Mouse (Mus musculus): Measurements from ENCODE around the gene Il13. TPM values are rescaled to one million over a fixed set of nuclear protein-coding genes. Genes with fewer than 3 reads are reported as not detected.

Il13 gene
- total RNA-seq (2012; rRNA removed) (1.8 and 2.8 TPM in 2 replicates), total RNA-seq (2014; rRNA removed) (3.4 and 4.8 TPM in 2 replicates), polyA plus RNA-seq (2012; ENCODE audit: insufficient read length, low read depth) (2.8 and 3.6 TPM in 2 replicates)

- dilution Hi-C loops (cut with MboI; ENCODE audit: extremely low pct_ligation_motif_present, extremely low pct_unique_long_range_greater_than_20kb, low sequenced_read_pairs): no loop called here
- peak within 1 kb of the TSS; percentile 68 for H3K9ac ChIP-seq (ENCODE audit: insufficient read depth, low read depth)
- in situ Hi-C loops (cut with MboI; ENCODE audit: low pct_ligation_motif_present, low pct_unique_long_range_greater_than_20kb, low sequenced_read_pairs): no loop called here
- H3K4me2 ChIP-seq (ENCODE audit: insufficient read depth, low read depth, poor library complexity, severe bottlenecking): peak within 1 kb of the TSS; percentile 93
- peaks cover 0 to 17% of the 10 kb centered on the region in 2 experiments for H3K36me3 ChIP-seq (replicated peaks in 1 of 2; ENCODE audit: control insufficient read depth in 1 of 2, insufficient read depth in 1 of 2, low read length in 1 of 2)
- no peak within 1 kb of the TSS for H3K4me3 ChIP-seq (replicated peaks in 1 of 3; ENCODE audit: low read depth in 2 of 3, low read length in 2 of 3, poor library complexity in 1 of 3)
- peak within 1 kb of the TSS; percentile 92 for H3K27ac ChIP-seq (ENCODE audit: insufficient read depth, low read depth)
- no peaks in the 10 kb centered on the region for H3K27me3 ChIP-seq (replicated peaks)
- DNase-seq (ENCODE audit: extremely low read depth): no peak
- TF ChIP-seq MAX (IDR thresholded peaks at IDR 0.05; ENCODE audit: low read length) (0 out of 2 replicates have a peak, but pooled peaks have one; percentile 19), JUN (IDR thresholded peaks at IDR 0.05; ENCODE audit: insufficient read depth, low read depth, low read length) (no peak)
- H3K9me3 ChIP-seq (replicated peaks; ENCODE audit: low read length): no peaks in the 10 kb centered on the region
- peaks cover 43 to 89% of the 10 kb centered on the region in 2 experiments for H3K4me1 ChIP-seq (ENCODE audit: control insufficient read depth in 1 of 2, insufficient read depth in 2 of 2)
- no peaks in the 10 kb centered on the region for H3K79me2 ChIP-seq (replicated peaks; ENCODE audit: control insufficient read depth, extremely low read depth, insufficient read depth, poor library complexity, severe bottlenecking)
Observed at GRCm38 (mm10) chr11:53634556-53634955, at the start of gene Il13. Gene Il13 (minus strand): TSS chr11:53634702.

- in situ Hi-C loops (cut with MboI; ENCODE audit: low pct_ligation_motif_present, low pct_unique_long_range_greater_than_20kb, low sequenced_read_pairs): no loop called here
- dilution Hi-C loops (cut with MboI; ENCODE audit: extremely low pct_ligation_motif_present, extremely low pct_unique_long_range_greater_than_20kb, low sequenced_read_pairs): no loop called here
- Histone ChIP-seq H3K9me3 (replicated peaks; ENCODE audit: low read length) (peaks cover 3% of the 10 kb centered on the region), H3K9ac (ENCODE audit: insufficient read depth, low read depth) (no peak overlapping the region), H3K79me2 (replicated peaks; ENCODE audit: control insufficient read depth, extremely low read depth, insufficient read depth, poor library complexity, severe bottlenecking) (0 out of 2 replicates have a peak, but pooled peaks cover 1% of the 10 kb centered on the region), H3K27ac (ENCODE audit: insufficient read depth, low read depth) (no peak overlapping the region), H3K36me3 (replicated peaks in 1 of 2; ENCODE audit: control insufficient read depth in 1 of 2, insufficient read depth in 1 of 2, low read length in 1 of 2) (peaks cover 55 to 89% of the 10 kb centered on the region in 2 experiments), H3K4me2 (ENCODE audit: insufficient read depth, low read depth, poor library complexity, severe bottlenecking) (no peak overlapping the region), H3K27me3 (replicated peaks) (no peaks in the 10 kb centered on the region), H3K4me1 (ENCODE audit: control insufficient read depth in 1 of 2, insufficient read depth in 2 of 2) (no peaks in the 10 kb centered on the region), H3K4me3 (replicated peaks in 1 of 3; ENCODE audit: low read depth in 2 of 3, low read length in 2 of 3, poor library complexity in 1 of 3) (no peak overlapping the region)
- no peak for TF ChIP-seq SMC3 (IDR thresholded peaks at IDR 0.05; ENCODE audit: low read depth, low read length)
- no peak for TF ChIP-seq GABPA (IDR thresholded peaks at IDR 0.05; ENCODE audit: insufficient replicate concordance, low read depth, low read length)
- no peak for TF ChIP-seq POLR2A (IDR thresholded peaks at IDR 0.05; ENCODE audit: low read depth, low read length)
- TF ChIP-seq CTCF (conservative IDR thresholded peaks at IDR 0.05 in 1 of 2, IDR thresholded peaks at IDR 0.05 in 1 of 2; ENCODE audit: low read depth in 2 of 2, low read length in 2 of 2): no peak
- no peak for TF ChIP-seq MYC (IDR thresholded peaks at IDR 0.05; ENCODE audit: low read depth, low read length)
- TF ChIP-seq CHD2 (IDR thresholded peaks at IDR 0.05; ENCODE audit: low read length): no peak
- no peak for TF ChIP-seq TBP (conservative IDR thresholded peaks at IDR 0.05; ENCODE audit: low read depth, low read length)
- TF ChIP-seq USF1 (IDR thresholded peaks at IDR 0.05; ENCODE audit: low read depth, low read length): no peak
- TF ChIP-seq RAD21 (IDR thresholded peaks at IDR 0.05; ENCODE audit: low read depth, low read length): no peak
- no peak for TF ChIP-seq PAX5 (IDR thresholded peaks at IDR 0.05; ENCODE audit: low read length)
- TF ChIP-seq POLR2AphosphoS2 (IDR thresholded peaks at IDR 0.05; ENCODE audit: low read depth, low read length): no peak
- TF ChIP-seq EP300 (IDR thresholded peaks at IDR 0.05; ENCODE audit: low read length): no peak
- no peak for TF ChIP-seq MAZ (IDR thresholded peaks at IDR 0.05; ENCODE audit: low read depth, low read length)
- TF ChIP-seq ELF1 (IDR thresholded peaks at IDR 0.05; ENCODE audit: low read depth, low read length): no peak
- no peak for TF ChIP-seq NELFE (IDR thresholded peaks at IDR 0.05; ENCODE audit: low read depth, low read length)
- TF ChIP-seq TCF12 (IDR thresholded peaks at IDR 0.05; ENCODE audit: low read depth, low read length): no peak
- TF ChIP-seq KAT2A (IDR thresholded peaks at IDR 0.05; ENCODE audit: insufficient replicate concordance, low read length): no peak
- no peak for TF ChIP-seq MEF2A (IDR thresholded peaks at IDR 0.05; ENCODE audit: borderline replicate concordance, low read depth, low read length)
- no peak for TF ChIP-seq MAFK (IDR thresholded peaks at IDR 0.05; ENCODE audit: insufficient replicate concordance, low read length)
- TF ChIP-seq ZMIZ1 (IDR thresholded peaks at IDR 0.05; ENCODE audit: low read depth, low read length): no peak
- DNase-seq (ENCODE audit: extremely low read depth): no peak
Observed at GRCm38 (mm10) chr11:53682994-53683530, 48.6 kb upstream of the Il13 start.
